Mouse (Mus musculus) intestine, embryonic 16.5 days (tissue): ENCODE measurements around the gene Snw1. TPM values are rescaled to one million over a fixed set of nuclear protein-coding genes. Genes with fewer than 3 reads are reported as not detected.

Experiments
- ATAC-seq: fragments of 200-750 bp; cut with Nextera tagmentation; 2 replicates; pipeline ENCODE4 v1.8.0; 2017; ENCODE audit warnings: moderate TSS enrichment, moderate library complexity
- H3K27ac ChIP-seq: fragments of 300-500 bp; sonication (generic); 2 replicates; pipeline ENCODE4 v1.5.1; 2014; ENCODE audit warnings: mild to moderate bottlenecking, low read length
- H3K27me3 ChIP-seq: fragments of 300-500 bp; sonication (generic); replicated peaks from 2 replicates; pipeline ENCODE4 v1.6.1; 2014; ENCODE audit warnings: low read length, control low read depth, mixed read lengths; ENCODE audit not compliant: control insufficient read depth, insufficient read depth
- H3K36me3 ChIP-seq: fragments of 300-500 bp; sonication (generic); 2 replicates; pipeline ENCODE4 v1.6.1; 2014; ENCODE audit warnings: low read length, control low read depth; ENCODE audit not compliant: control insufficient read depth, insufficient read depth
- H3K4me1 ChIP-seq: fragments of 300-500 bp; sonication (generic); 2 replicates; pipeline ENCODE4 v1.6.1; 2014; ENCODE audit warnings: low read length, control low read depth, mixed read lengths; ENCODE audit not compliant: control insufficient read depth, insufficient read depth
- H3K4me2 ChIP-seq: fragments of 300-500 bp; sonication (generic); 2 replicates; pipeline ENCODE4 v1.6.1; 2014; ENCODE audit warnings: low read depth, low read length, control low read depth
- H3K4me3 ChIP-seq: fragments of 300-500 bp; sonication (generic); 2 replicates; pipeline ENCODE4 v1.5.1; 2014; ENCODE audit warnings: mild to moderate bottlenecking, low read length
- H3K9ac ChIP-seq: fragments of 300-500 bp; sonication (generic); 2 replicates; pipeline ENCODE4 v1.6.1; 2014; ENCODE audit warnings: low read depth, low read length
- H3K9me3 ChIP-seq: fragments of 300-500 bp; sonication (generic); 2 replicates; pipeline ENCODE4 v1.6.1; 2016; ENCODE audit warnings: low read length, control low read depth; ENCODE audit not compliant: control insufficient read depth
- WGBS: fragments of 180-500 bp; shearing (Covaris S2); extraction: QIAGEN DNeasy Blood & Tissue Kit; methylation state at CpG from one replicate; pipeline ENCODE4 v1.1.7; 2014; 5-methylcytosine and 5-hydroxymethylcytosine counted together
- microRNA-seq: library from miRNA; unstranded; fragments of <30 nt; microRNA quantifications from one replicate; pipeline ENCODE4, GENCODE M21; 2016
- polyA plus RNA-seq: library from polyadenylated mRNA; unstranded; fragments of >200 nt; fragmentation: Nextera tagmentation; extraction: Ambion mirVana; gene quantifications from 2 replicates; pipeline ENCODE4 v1.2.1, GENCODE M21; 2015

The Snw1 gene
- polyA plus RNA-seq, 1 experiment from 2014 or later = 107 TPM

DNA sequence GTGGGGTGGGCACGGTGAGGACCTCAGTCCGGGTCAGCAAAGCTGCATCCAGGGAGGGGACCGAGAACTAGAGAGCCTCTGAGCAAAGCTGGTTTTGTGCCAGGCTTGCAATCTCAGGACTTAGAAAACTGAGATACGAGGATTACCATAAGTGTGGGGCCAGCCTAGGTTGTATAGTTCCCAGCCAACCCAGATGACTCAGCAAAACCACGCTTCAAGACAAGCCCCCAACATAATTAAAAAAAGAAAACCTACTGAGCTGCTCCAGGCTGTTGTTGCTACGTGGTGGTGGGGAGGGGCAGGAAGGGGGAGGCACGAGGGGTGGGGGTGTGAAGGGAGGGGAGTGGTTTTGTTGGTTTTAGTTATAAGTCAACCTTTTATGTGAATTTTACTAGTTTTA, 61.1 kb downstream of the Snw1 start:
- Histone ChIP-seq H3K9me3 (no peaks in the 10 kb centered on the region), H3K36me3 (no peaks in the 10 kb centered on the region), H3K4me1 (peaks cover 10% of the 10 kb centered on the region), H3K9ac (no peak overlapping the region), H3K27me3 (no peaks in the 10 kb centered on the region), H3K4me3 (no peak overlapping the region), H3K27ac (no peak overlapping the region), H3K4me2 (no peak overlapping the region)
- ATAC-seq = 0 out of 2 replicates have a peak, but pooled peaks have one; percentile 17
- WGBS = 41% methylated on average over 7 of the region's 7 CpGs

DNA sequence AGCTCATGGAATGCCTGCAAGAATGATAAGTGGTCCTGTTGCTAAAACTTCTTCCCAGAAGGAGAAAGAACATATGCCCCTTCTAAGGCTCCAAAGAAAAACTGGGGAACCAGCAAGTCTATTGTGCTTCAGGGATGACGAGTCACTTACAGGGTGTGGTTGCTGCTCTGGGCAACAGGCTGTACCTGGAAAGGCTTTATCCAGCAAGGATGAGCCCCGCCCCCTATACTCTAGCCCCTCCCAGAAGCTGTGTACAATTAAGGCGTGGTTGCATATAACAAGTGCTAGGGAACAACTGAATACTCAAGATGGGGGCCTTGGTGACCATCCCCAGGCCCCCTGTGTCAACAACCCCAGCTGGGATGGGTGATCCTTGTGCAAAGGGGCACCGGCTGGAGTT, 63.0 kb downstream of the Snw1 start:
- peak; percentile 23; the same call in 1 of the 2 replicates for ATAC-seq
- 69% methylated on average over 4 of the region's 4 CpGs for WGBS

DNA sequence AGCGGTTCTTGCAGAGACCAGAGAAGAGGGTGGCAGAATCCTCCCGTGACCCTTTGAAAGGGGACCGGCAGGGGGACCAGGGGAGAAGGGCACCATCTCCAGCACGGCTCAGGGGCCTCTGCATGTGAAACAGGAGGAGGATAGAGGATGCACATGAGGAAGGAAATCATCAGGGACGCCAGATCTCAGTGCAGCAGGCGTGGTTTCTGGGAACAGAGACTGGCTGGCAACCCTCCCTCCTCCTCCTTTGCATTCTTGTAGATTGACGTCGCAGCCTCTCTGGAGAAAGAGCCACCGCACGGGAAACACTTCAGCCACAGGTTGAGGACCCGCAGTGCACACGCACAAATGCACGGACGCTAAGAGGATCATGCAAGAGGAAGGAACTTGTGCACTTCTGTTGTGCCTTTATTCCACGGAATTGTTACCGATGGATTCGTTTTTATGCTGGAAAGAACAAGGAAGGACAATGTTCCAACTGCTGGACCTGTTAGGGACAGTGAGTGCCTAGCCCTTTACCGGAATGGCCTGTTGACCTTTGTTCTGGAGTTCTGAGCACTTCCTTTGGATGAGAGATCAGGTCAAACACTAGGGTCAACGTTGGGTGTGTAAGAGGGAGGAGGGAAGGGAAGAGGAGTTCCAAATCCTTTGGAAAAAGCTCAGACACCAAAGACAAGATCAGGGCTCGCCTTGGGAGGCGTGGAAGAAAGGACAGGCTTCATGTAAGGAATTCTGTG, 64.0 kb downstream of the Snw1 start:
- peak overlapping the region; percentile 73 for H3K27ac ChIP-seq

More for the DNA sequence above, 63.0 kb downstream of the Snw1 start:
- H3K27me3 ChIP-seq = no peaks in the 10 kb centered on the region
- no peak overlapping the region for H3K9ac ChIP-seq
- H3K4me1 ChIP-seq = peaks cover 13% of the 10 kb centered on the region
- H3K27ac ChIP-seq = no peak overlapping the region
- no peak overlapping the region for H3K4me2 ChIP-seq
- no peaks in the 10 kb centered on the region for H3K36me3 ChIP-seq
- H3K4me3 ChIP-seq = no peak overlapping the region
- no peaks in the 10 kb centered on the region for H3K9me3 ChIP-seq

DNA sequence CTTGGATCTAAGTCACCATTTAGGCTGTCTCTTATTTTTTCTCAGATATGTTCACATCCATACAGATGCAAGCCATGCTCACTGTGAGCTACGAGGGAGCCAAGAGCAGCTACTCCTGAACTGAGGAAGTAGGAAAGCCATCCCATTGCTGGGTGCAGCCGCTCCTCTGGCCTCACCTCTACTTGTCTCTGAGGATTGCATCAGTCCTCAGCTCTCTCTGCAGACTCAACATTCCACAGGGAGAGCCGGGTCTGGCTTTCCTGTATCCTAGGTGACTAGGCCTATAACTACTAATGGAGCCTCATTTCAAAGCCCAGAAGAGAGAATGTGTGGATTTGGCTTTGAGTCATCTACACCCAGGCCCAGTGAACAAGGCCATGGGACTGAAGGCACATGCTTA, 66.4 kb downstream of the Snw1 start:
- WGBS = 58% methylated on average over 3 of the region's 3 CpGs

More for the DNA sequence above, 64.0 kb downstream of the Snw1 start:
- Histone ChIP-seq H3K9ac (peak overlapping the region; percentile 54), H3K4me1 (peaks cover 13% of the 10 kb centered on the region), H3K4me2 (peak overlapping the region; percentile 42), H3K4me3 (peak overlapping the region; percentile 24), H3K36me3 (no peaks in the 10 kb centered on the region), H3K27me3 (no peaks in the 10 kb centered on the region), H3K9me3 (no peaks in the 10 kb centered on the region)
- WGBS = 27% methylated on average over 21 of the region's 21 CpGs
- peak; percentile 43 for ATAC-seq

GRCm38 (mm10) chr12:87405165-87405564, 66.9 kb downstream of the Snw1 start:
- 70% methylated on average over 4 of the region's 4 CpGs for WGBS

More for the DNA sequence above, 66.4 kb downstream of the Snw1 start:
- Histone ChIP-seq H3K9me3 (no peaks in the 10 kb centered on the region), H3K27me3 (no peaks in the 10 kb centered on the region), H3K4me1 (peaks cover 13% of the 10 kb centered on the region), H3K4me3 (no peak overlapping the region), H3K4me2 (no peak overlapping the region), H3K27ac (peak overlapping the region; percentile 55), H3K36me3 (no peaks in the 10 kb centered on the region), H3K9ac (no peak overlapping the region)
- ATAC-seq = peak; percentile 58

GRCm38 (mm10) chr12:87401883-87402282, 70.2 kb downstream of the Snw1 start:
- WGBS = 57% methylated on average over 6 of the region's 6 CpGs
- Histone ChIP-seq H3K4me1 (0 out of 2 replicates have a peak, but pooled peaks cover 8% of the 10 kb centered on the region), H3K9ac (no peak overlapping the region), H3K4me3 (no peak overlapping the region), H3K27ac (no peak overlapping the region), H3K9me3 (no peaks in the 10 kb centered on the region), H3K36me3 (no peaks in the 10 kb centered on the region), H3K4me2 (no peak overlapping the region), H3K27me3 (no peaks in the 10 kb centered on the region)
- no peak for ATAC-seq

More at GRCm38 (mm10) chr12:87405165-87405564, 66.9 kb downstream of the Snw1 start:
- Histone ChIP-seq H3K4me1 (peaks cover 13% of the 10 kb centered on the region), H3K27me3 (no peaks in the 10 kb centered on the region), H3K36me3 (no peaks in the 10 kb centered on the region), H3K4me2 (no peak overlapping the region), H3K4me3 (no peak overlapping the region), H3K27ac (peak overlapping the region; percentile 61), H3K9ac (no peak overlapping the region), H3K9me3 (no peaks in the 10 kb centered on the region)
- ATAC-seq = peak; percentile 80

- H3K27me3 ChIP-seq = no peaks in the 10 kb centered on the region
- H3K27ac ChIP-seq = peak overlapping the region; percentile 75
- no peak overlapping the region for H3K4me3 ChIP-seq
- no peak overlapping the region for H3K9ac ChIP-seq
- no peaks in the 10 kb centered on the region for H3K36me3 ChIP-seq
- 0 out of 2 replicates have a peak, but pooled peaks cover 5% of the 10 kb centered on the region for H3K4me1 ChIP-seq
- peak; percentile 81 for ATAC-seq
- 74% methylated on average over 10 of the region's 10 CpGs for WGBS
- H3K9me3 ChIP-seq = no peaks in the 10 kb centered on the region
- no peak overlapping the region for H3K4me2 ChIP-seq
Observed at GRCm38 (mm10) chr12:87399119-87399819, 72.8 kb downstream of the Snw1 start.

Small RNA genes lying within 50 kb of the gene (microRNA-seq; reads per million reads assigned to microRNA genes)
- gene Mir3068 = 52.8 reads per million, percentile 41 among the genes with 10 or more reads in this experiment

Other genes starting within 250 kb of the Snw1 start
- 0.45 and 0.49 TPM in 2 replicates for gene Noxred1, start 233.5 kb downstream of the Snw1 start, polyA plus RNA-seq
- 40.8 and 42.4 TPM in 2 replicates for gene Vipas39, start 206.0 kb downstream of the Snw1 start, polyA plus RNA-seq
- gene Ahsa1, start 205.8 kb downstream of the Snw1 start, polyA plus RNA-seq = 196 and 225 TPM in 2 replicates
- gene Ism2, start 172.6 kb downstream of the Snw1 start, polyA plus RNA-seq = 0.27 and 0.49 TPM in 2 replicates
- 126 and 133 TPM in 2 replicates for gene Sptlc2, start 83.9 kb downstream of the Snw1 start, polyA plus RNA-seq
- gene Slirp, start 28.4 kb downstream of the Snw1 start, polyA plus RNA-seq = 258 and 261 TPM in 2 replicates
- 43.9 and 52.0 TPM in 2 replicates for gene Alkbh1, start 28.3 kb downstream of the Snw1 start, polyA plus RNA-seq
- not detected in 2 replicates for gene Gm5788, start 22.4 kb upstream of the Snw1 start, polyA plus RNA-seq
- not detected in 2 replicates for gene Gm8300, start 42.0 kb upstream of the Snw1 start, polyA plus RNA-seq
- gene Oog1, start 130.4 kb upstream of the Snw1 start, polyA plus RNA-seq = not detected in 2 replicates
- gene Gm4027, start 146.6 kb upstream of the Snw1 start, polyA plus RNA-seq = not detected in 2 replicates
- not detected in 2 replicates for gene Gm16381, start 172.3 kb upstream of the Snw1 start, polyA plus RNA-seq